Mouse (Mus musculus) v-Abl transformed pro-B cells (cell line): Measurements from ENCODE around the gene Adprhl2.

Experiments used
- in situ Hi-C, 2 experiments: fragments of 400-800 bp; cut with MboI; formaldehyde crosslinking; loops; one replicate each; pipeline ENCODE4 v1.15.1; 2025; ENCODE audit not compliant: unreplicated experiment in 2 of 2

The Adprhl2 gene

DNA sequence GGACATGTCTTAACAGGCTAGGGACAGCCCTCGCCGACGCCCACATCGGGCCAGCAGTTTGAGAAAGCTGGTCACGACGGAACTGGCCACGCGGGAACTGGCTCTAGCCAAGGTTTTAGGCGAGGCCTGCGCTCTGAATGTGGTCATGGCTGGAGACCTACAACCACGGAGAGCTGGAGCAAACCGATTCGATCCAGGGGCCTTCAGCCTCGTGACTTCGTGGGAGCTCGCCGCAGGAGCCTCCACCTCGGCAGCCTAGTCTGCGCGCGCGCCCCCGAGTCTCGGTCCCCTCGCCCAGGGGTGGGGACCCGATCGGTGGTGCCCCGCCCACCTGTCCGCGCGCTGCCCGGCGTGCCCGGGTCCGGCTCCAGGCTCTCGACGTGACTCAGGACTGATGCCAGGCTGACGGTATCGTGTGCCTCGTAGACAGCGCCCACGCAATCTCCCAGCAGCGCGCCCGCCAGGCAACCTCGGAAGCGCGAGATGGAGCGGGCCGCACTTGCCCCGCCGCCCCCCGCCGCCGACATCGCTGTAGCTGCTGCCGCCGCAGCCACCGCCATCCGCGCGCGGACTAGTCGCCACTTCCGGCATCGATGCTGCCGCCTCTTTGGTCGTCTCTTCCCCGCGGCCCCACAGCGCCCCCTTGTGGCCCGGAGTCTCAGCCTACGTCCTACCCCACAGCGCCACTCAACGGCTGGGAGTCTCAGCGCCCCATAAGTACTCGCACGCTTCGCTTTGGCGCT is at the start of gene Adprhl2:
Adprhl2 (minus strand) TSS at position 593 of the 743 bp plus-strand sequence.
- in situ Hi-C loops: loop anchor here in 1 of 2 experiments (25.0 kb wide), 1 partner anchor 1159 kb away; no protein-coding TSS in a partner anchor

DNA sequence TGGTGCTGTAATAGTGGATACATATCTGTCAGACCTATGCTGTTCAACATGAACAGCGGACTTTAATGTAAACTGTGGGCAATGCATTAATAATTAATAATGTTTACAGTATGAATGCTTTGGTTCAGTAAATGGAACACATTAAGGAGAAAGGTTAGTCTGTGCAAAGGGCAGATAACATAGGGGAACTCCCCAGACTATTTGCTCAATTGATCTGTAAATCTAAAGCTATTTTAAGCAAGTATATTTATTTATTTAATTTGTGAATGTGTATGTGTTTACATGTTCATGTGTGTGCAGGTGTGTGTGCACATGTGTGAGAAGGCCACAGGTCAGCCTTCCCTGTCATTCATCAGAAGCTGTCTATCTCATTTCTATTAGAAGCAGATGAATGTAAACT is 38.6 kb upstream of the Adprhl2 start:
- in situ Hi-C loops: no loop called here

DNA sequence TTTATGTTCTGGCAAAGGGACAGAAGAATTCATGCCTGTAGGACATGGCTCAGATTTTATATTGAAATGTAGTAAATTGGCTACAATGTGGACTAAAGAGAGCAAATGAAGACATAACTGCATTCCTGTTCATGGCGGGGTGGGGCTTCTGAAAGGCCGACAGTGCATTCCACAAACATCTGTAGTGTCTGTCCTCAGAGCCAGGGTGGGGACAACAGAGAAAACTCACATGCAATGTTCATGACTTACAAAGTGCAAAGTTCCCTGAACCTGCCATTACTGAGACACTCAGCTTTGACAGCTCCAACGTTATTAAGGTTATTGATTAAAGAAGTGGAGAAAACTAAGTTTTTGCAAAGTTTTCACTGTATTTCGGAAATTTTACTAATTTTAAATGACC is 21.9 kb upstream of the Adprhl2 start:
- in situ Hi-C loops: no loop called here

DNA sequence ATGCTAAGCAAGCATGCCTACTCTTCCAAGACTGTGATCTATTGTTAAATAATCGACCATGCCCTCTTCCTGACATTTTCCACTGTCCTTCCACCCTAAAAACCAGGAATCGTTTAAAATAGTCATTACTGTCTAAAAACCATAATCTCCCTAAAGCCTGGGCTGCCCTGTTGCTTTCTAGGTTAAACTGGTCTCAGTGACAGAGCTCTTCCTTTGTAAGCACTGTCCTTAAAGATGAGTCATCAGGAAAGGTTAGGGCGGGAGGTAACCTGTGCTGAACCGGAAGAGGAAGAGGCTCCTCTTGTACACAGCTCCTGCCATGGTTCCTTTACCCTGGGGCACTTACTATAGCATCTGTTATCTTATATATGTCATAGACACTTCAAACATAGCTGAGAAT is 18.0 kb upstream of the Adprhl2 start:
- in situ Hi-C loops: loop anchor here in 1 of 2 experiments (10.0 kb wide), 1 partner anchor 75 kb away; no protein-coding TSS in a partner anchor

DNA sequence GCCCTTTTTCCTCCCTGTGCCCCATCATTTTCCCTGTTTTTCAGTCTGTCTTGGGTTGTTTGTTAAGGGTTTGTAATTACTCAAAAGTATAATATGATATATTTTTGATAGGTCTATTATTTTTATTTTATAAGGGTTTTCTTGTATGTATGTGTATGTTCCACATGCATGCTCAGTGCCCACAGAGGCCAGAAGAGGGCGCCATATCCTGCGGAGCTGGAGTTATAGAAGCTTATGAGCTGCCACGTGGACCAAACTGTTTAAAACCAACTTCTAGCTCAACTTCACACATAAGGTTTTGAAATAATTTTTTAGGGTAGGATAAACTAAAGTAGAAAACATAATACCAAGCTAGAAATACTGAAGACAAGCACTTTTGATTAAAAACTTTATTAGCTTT is 10.9 kb upstream of the Adprhl2 start:
- in situ Hi-C loops: loop anchor here in 1 of 2 experiments (10.0 kb wide), 1 partner anchor 82 kb away; no protein-coding TSS in a partner anchor

DNA sequence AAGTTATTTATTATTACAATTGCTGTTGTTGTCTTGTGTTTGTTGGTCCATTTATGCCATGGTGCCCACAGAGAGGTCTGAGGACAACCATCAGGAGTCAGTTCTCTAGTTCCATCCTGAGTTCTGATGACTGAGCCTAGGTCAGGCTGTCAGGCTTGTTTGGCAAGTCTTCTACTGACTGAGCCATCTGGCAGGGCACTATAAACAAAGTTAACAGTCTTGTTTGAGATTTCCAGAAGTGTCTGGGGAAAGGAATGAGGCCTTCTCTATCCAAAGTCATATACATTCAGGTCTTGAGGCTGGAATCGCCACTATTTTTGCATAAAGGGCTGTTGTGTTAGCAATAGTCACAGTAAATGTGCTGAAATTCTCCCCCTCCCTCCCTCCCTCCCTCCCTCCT is 10.2 kb upstream of the Adprhl2 start:
- in situ Hi-C loops: loop anchor here in 1 of 2 experiments (10.0 kb wide), 1 partner anchor 83 kb away; no protein-coding TSS in a partner anchor

DNA sequence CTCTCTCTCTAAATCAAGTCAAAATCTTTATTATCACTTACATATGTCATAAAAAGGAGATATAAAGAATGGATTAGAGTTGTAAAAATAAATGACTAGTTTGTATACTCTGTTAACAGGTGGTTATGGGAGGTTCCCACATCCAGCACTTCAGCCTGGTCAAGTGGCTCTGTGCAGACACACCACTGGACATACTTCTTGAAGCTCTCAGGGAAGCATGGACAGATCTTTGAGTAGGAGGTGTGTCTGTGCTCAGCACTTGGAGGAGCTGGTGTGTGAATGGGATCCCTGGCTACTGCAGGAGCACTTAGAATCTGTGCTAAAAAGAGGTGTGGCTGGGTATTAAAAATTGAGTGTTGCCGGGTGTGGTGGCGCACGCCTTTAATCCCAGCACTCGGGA is 8.8 kb upstream of the Adprhl2 start:
- in situ Hi-C loops: loop anchor here in 1 of 2 experiments (10.0 kb wide), 1 partner anchor 85 kb away; no protein-coding TSS in a partner anchor

DNA sequence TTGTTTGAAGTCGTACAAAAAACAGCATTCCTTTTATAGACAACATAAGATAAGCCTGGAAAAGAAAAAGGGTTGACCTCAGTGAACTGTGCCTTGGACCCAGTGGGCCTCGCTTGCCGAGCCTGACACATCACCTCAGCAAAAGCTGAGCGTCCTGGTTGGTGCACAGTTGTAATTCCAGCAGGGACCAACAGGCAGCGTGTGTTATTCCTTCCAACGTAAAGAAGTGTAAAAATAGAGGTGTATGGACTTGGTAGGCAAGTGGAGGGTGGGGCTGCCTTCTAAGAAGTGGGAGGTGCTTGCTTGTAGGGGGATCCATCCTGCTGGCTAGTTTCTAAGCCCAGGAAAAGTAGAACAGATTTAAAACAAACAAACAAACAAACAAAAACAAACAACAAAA is 4.5 kb upstream of the Adprhl2 start:
- in situ Hi-C loops: no loop called here

DNA sequence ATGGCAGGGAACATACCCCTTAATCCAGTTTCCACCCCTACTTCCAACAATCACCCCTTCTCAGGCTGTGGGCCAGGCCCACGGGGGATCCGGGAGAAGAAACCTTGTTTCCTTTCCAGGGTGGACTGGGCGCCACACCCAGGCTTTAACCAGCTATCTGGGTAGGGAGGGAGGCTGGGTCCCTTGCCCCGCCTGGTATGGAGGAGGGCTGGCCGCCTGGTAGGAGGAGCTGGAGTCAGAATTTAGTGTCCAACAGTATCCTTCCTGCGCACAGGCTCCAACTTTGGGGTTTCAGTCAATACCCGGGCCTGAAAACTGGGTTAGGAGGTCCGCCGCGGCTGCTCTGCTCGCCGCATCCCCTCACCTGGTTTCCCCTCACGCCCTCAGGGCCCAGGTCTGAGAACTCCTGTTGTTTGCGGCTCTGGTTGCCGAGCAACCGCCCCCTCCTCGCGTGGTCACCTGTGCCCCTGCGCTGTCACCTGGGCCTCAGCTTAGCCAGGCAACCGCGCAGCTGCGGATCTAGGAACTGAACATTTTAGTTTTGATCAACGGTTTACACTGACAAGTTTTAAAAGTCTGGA is 3.9 kb upstream of the Adprhl2 start, which contains the start of gene Tekt2:
Tekt2 (minus strand) TSS at position 408 of the 581 bp plus-strand sequence.
- in situ Hi-C loops: no loop called here

DNA sequence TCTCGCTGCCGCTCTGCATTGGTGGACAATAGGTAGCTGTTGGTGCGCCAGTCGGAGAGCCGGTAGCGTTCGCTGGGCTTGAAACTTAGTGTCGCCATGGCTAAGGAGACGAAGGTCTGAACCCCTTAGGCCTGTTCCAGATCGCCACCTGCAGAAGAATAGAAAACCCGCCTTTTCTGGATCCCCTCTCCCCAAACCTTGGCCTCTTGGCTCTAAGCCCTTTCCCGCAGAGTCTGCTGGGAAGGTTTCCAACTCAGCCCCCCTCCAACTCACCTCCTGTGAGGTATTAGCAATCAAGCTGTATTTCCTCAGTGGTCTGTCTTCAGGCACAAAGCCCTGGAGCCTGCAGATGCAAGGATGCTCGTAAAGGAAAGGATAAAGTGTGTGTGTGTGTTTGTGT is 3.4 kb upstream of the Adprhl2 start:
- in situ Hi-C loops: loop anchor here in 1 of 2 experiments (25.0 kb wide), 1 partner anchor 1163 kb away; no protein-coding TSS in a partner anchor

DNA sequence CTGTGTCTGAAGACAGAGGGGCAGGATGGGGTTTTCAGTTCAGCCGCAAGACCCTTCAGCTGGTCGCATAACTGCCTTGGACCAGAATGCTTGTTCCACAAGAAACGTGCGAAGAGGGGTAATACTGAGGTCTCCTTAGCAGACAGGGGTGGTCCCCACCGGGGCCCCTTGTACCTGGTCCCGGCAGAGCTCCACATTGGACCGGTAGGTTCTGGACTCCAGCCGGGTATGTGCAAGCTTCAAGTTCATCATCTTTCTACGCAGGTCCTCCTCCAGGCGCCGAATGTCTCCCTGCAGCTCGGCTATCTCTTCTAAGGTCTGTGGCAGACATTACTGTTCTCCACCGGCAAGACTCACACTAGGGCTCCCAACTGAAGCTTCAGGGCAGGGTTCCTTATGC is 1.1 kb upstream of the Adprhl2 start:
- in situ Hi-C loops: loop anchor here in 1 of 2 experiments (25.0 kb wide), 1 partner anchor 1160 kb away; no protein-coding TSS in a partner anchor

DNA sequence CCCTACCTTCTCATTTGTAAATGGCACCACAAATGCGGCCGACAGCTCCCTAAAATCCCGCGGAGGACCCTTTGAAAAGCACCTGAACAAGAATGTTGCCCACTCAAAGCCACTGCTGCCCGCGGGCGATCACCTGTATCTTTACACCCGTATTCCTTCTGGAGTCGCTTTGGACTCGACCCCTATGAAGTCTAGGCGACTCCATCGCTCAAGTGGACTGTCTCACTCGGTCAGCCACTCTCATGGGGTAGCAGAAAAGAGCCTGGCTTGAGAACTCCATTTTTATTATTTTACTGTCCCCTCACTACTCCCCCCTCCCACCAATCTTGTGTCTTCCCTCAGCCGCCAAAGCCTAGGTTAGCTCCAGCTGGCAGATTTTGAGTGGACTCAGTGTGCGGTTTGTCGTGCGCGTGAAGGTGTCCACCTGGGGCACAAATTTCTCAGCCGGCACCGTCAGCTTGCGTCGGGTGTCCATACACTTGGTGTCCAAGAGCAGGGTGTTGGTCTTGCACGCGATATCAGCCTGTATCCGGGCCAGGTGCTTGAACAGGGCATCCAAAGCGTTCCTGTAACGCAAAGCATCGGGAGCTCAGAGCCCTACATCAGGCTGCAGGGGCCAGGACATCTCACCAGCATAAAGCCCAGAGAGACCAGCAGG is 480 bp upstream of the Adprhl2 start:
- in situ Hi-C loops: loop anchor here in 1 of 2 experiments (25.0 kb wide), 1 partner anchor 1160 kb away; no protein-coding TSS in a partner anchor

DNA sequence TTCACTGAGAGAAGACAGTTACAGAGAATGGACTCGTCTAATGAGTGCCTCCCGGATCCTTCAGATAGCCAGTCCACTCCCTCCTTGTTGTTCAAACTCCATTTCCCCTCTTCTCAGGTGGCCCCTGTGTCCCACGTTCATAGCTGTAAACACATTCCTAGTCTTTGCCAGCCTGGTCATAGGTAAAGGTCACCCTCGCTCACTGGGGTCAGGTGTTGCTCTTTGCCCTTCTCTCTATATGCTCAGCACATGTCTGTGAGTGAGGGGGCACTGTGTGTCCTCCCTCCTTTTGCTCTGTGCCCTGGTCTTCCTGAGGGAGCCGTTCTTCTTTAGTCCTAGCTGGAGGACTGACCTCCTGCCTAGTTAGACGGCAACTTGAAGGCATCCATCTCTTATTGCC is 1.7 kb downstream of the Adprhl2 start:
- in situ Hi-C loops: loop anchor here in 1 of 2 experiments (25.0 kb wide), 1 partner anchor 1158 kb away; no protein-coding TSS in a partner anchor

DNA sequence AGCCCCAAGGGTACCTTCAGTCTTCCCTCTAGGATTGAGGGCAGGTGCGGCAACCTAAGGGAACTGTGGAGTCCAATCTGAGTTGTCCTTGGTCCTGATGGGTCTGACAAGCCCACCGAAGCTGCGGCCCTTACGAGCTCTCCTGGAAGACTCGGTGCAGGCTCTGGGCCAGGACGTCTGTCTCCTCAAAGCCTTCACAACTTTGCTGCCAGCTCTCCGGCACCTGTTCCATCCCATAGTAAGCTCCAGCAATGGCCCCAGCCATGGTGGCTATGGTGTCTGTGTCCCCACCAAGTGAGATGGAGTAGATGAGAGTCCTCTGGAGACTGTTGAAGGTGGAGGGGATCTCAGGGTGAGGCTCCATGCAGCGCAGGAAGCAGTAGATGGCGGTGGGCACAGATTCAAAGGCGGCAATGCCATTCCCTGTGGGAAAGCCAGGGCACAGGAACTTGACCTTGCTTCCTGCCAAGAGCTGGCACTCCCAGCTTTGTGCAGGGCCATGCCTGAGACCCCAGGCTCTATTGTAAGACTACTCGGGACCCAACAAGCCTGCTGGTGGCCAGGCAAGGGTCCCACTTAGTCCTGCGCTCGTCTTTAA is 5.0 kb downstream of the Adprhl2 start:
- in situ Hi-C loops: loop anchor here in 1 of 2 experiments (25.0 kb wide), 1 partner anchor 1154 kb away; no protein-coding TSS in a partner anchor

DNA sequence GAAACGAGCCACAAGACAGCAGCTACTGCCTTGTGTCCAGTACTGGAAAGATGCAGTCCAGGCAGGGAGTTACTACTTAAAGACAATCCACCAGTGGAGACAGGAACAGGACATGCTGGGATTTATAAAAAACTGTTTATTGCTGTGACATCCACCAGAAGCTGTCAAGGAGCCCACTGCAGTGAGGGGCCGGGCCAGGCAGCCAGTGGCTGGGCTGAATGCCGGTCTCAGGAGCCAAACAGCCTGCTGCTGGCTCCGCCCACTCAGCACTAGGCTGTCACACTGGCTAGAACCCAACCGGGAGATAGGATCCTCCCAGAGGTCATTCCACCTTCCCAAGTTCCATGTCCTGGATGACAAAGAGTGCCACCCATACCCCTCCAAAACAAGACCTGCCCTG is 5.6 kb downstream of the Adprhl2 start:
- in situ Hi-C loops: loop anchor here in 1 of 2 experiments (25.0 kb wide), 1 partner anchor 1154 kb away; no protein-coding TSS in a partner anchor

DNA sequence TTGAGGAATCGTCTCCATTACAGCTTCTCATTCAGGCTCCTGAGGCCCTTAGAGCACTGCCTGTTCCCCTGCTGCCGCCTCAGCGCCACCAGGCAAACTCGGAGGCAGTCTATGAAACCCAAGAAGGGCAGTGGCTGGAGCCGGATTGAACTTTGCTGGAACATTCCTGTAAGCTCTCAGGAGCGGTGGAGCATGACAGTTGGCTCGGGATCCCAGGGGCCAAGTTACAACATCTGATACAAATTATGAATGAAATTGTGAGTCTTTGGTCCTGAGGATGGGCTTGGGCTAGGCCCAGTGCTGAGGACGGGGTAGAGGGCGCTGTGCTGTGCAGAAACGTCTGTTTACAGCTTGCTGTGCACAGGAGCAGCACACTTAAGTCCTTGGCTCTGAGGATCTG is 7.1 kb downstream of the Adprhl2 start:
- in situ Hi-C loops: loop anchor here in 1 of 2 experiments (25.0 kb wide), 1 partner anchor 1152 kb away; no protein-coding TSS in a partner anchor

DNA sequence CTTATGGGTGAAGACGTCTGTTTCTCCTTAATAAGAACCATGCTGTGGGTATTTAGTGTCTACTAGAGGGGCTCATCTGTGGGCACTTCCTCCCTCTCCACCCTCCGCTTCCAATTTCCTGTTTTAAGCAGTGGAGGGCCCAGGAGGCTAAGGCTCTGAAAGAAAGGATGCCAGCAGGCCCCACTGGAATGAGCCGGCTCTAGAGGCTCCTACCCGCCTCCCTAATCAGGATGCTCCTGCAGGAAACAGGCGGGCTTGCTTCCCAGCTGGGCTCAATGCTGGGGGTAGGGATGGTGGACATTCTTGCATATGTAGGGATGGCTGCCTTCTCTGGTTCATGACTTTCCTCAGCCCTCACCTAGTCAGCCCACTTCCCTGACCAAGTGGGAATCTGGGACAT is 8.3 kb downstream of the Adprhl2 start:
- in situ Hi-C loops: loop anchor here in 1 of 2 experiments (25.0 kb wide), 1 partner anchor 1151 kb away; no protein-coding TSS in a partner anchor

DNA sequence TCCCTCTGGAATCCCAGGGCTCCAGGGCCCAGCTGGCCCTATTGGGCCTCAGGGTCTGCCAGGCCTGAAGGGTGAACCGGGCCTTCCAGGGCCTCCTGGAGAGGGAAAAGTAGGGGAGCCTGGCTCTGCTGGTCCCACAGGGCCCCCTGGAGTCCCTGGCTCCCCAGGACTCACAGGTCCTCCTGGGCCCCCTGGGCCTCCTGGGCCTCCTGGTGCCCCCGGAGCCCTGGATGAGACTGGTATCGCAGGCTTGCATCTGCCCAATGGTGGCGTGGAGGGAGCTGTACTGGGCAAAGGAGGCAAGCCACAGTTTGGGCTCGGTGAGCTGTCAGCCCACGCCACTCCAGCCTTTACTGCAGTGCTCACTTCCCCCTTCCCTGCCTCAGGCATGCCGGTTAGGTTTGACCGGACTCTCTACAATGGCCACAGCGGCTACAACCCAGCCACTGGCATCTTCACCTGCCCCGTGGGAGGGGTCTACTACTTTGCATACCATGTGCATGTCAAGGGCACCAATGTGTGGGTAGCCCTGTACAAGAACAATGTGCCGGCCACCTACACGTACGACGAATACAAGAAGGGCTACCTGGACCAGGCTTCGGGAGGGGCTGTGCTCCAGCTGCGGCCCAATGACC is 9.8 kb downstream of the Adprhl2 start:
- in situ Hi-C loops: loop anchor here in 1 of 2 experiments (25.0 kb wide), 1 partner anchor 1149 kb away; no protein-coding TSS in a partner anchor

DNA sequence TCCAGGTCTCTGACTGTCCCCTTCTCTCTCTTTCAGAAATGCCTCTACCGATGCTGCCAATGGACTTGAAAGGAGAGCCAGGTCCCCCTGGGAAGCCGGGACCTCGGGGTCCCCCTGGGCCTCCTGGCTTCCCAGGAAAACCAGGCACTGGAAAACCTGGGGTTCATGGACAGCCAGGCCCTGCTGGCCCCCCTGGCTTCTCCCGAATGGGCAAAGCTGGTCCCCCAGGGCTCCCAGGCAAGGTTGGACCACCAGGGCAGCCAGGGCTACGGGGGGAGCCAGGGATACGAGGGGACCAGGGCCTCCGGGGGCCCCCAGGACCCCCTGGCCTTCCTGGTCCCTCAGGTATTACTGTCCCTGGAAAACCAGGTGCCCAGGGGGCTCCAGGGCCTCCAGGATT is 11.2 kb downstream of the Adprhl2 start:
- in situ Hi-C loops: loop anchor here in 1 of 2 experiments (25.0 kb wide), 1 partner anchor 1148 kb away; no protein-coding TSS in a partner anchor
